Mouse (Mus musculus) embryonic facial prominence, embryonic 15.5 days (tissue): ENCODE data around the gene Tmem184c. TPM values are rescaled to one million over a fixed set of nuclear protein-coding genes. Genes with fewer than 3 reads are reported as not detected.

ENCODE experiments used
- polyA plus RNA-seq: library from polyadenylated mRNA; unstranded; fragments of >200 nt; fragmentation: Nextera tagmentation; extraction: Ambion mirVana; gene quantifications from 2 replicates; pipeline ENCODE4 v1.2.1, GENCODE M21; 2015

Gene Tmem184c
- polyA plus RNA-seq, 1 experiment from 2014 or later: 34.4 TPM

Other genes with a start within 250 kb of the Tmem184c start
- gene Arhgap10, start 92.7 kb downstream of the Tmem184c start, polyA plus RNA-seq: 27.7 and 30.1 TPM in 2 replicates
- 18.3 and 20.3 TPM in 2 replicates for gene Prmt9, start 61.3 kb downstream of the Tmem184c start, polyA plus RNA-seq
- gene Ednra, start 113.8 kb upstream of the Tmem184c start, polyA plus RNA-seq: 47.1 and 56.9 TPM in 2 replicates